Mouse (Mus musculus) liver, postnatal 0 days (tissue): ENCODE results near the gene Ankrd63.

ENCODE experiments used
- CTCF ChIP-seq: sonication (generic); IDR thresholded peaks from 2 replicates; pipeline ENCODE4 v1.5.1; 2016; ENCODE audit warnings: antibody characterized with exemption, low read depth
- EP300 ChIP-seq: IDR thresholded peaks from 2 replicates; pipeline ENCODE4 v1.6.1; 2016; ENCODE audit warnings: antibody characterized with exemption, low read depth, mild to moderate bottlenecking

DNA sequence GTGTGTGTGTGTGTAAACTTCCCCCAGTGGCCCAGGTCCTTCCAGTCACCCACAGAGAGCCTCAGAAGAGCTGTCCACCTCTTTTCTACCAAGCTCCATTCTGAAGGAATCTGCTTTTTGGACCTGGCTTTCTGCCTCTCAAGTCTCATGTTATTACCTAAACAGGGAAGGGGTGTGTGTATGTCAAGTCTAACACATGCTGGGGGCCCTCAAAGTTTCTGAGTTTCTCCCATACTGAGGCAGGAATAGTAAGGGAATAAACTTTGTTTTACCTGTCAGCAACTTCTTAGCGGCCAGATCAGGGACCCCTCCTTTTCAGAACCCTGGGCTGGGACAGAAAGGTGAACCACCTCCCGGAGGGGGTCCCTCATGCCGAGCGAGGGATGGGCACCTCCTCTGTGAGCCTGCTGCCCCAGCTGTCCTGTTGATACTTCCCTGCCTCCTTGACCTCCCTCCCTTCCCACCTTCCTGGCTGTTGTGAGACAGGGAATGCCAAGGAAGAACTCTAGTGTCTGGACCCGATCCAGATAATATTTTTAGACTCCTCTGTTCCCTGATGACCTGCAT, 6.4 kb downstream of the Ankrd63 start:
- no peak for TF ChIP-seq EP300
- TF ChIP-seq CTCF: no peak
